7 mouse cellular contexts compared by ENCODE assay signal in the genomic region with DNA sequence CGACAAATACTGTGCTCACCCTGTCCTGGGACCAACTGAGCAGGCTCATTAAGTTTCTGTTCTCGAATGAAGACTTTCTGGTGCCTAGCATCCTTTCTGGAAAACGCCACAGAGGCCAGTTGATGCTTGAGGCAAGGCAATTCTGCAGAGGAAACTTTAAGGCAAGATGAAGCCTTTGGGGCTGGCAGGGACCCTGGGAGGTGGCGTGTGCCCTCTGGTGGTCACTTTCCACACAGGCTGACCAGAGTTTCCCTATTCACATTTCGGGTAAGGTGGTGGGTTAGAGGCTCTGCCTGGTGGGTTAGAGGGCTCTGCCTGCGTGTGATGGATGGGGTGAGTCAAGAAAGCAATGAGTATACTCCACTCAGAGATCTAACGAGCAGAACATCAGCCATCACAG. TPM values are rescaled to one million over a fixed set of nuclear protein-coding genes. Genes with fewer than 3 reads are reported as not detected.
A peak's percentile ranks its signal among the peaks of the same experiment; 100 is the strongest.
DNase-seq lines count a peak whose midpoint lies in the region; ATAC-seq and TF ChIP-seq lines count a peak whose summit lies in the region.

No protein-coding gene starts in this region.

- intact Hi-C loops in heart, postnatal 10 days (cut with DNase I), result loop anchor here (2.0 kb wide), 1 partner anchor 783 kb away; no protein-coding TSS in a partner anchor

- no peak overlapping the region for H3K27ac ChIP-seq in ES-E14 (ENCODE audit: insufficient read depth, low read depth, low read length, poor library complexity, severe bottlenecking)
- H3K27ac ChIP-seq in liver, embryonic 11.5 days (ENCODE audit: low read depth, low read length), result no peak overlapping the region

- H3K4me2 ChIP-seq in liver, embryonic 11.5 days, result no peak overlapping the region

- no peaks in the 10 kb centered on the region for H3K9me3 ChIP-seq in ES-E14 (ENCODE audit: control insufficient read depth, insufficient read depth, low read depth, low read length)
- H3K9me3 ChIP-seq in liver, embryonic 11.5 days (ENCODE audit: control insufficient read depth, low read length), result no peaks in the 10 kb centered on the region

- H3K27me3 ChIP-seq in liver, embryonic 11.5 days (replicated peaks; ENCODE audit: control insufficient read depth, insufficient read depth, low read length), result no peaks in the 10 kb centered on the region

- H3K4me1 ChIP-seq in ES-E14 (ENCODE audit: control insufficient read depth in 2 of 2, insufficient read depth in 2 of 2, low read length in 2 of 2, poor library complexity in 1 of 2), result peaks cover 0 to 4% of the 10 kb centered on the region in 2 experiments; a peak in 1 of 4 replicates
- peaks cover 5% of the 10 kb centered on the region for H3K4me1 ChIP-seq in liver, embryonic 11.5 days (replicated peaks; ENCODE audit: control insufficient read depth, insufficient read depth, low read length)

- no peaks in the 10 kb centered on the region for H3K36me3 ChIP-seq in ES-E14 (ENCODE audit: control insufficient read depth, insufficient read depth, low read length, poor library complexity, severe bottlenecking)
- no peaks in the 10 kb centered on the region for H3K36me3 ChIP-seq in liver, embryonic 11.5 days (ENCODE audit: control insufficient read depth, insufficient read depth, low read length)

- no peak overlapping the region for H3K4me3 ChIP-seq in ES-E14 (ENCODE audit: insufficient read depth in 1 of 2, low read depth in 1 of 2, low read length in 2 of 2, poor library complexity in 1 of 2, severe bottlenecking in 1 of 2)
- H3K4me3 ChIP-seq in liver, embryonic 11.5 days (ENCODE audit: low read depth, low read length), result no peak overlapping the region

- H3K9ac ChIP-seq in ES-E14 (ENCODE audit: insufficient read depth, low read depth, low read length, poor library complexity, severe bottlenecking), result no peak overlapping the region
- no peak overlapping the region for H3K9ac ChIP-seq in liver, embryonic 11.5 days (ENCODE audit: low read depth, low read length)

- WGBS in liver, embryonic 11.5 days, result 21% methylated on average over 7 of the region's 7 CpGs

- peak; percentile 54 to 71 for DNase-seq in layer of hippocampus, postnatal 10 days (ENCODE audit: low spot score in 2 of 2)
- DNase-seq in layer of hippocampus, adult 9-10 months (ENCODE audit: low spot score), result no peak
- DNase-seq in ES-E14 (ENCODE audit: low read depth, low spot score), result no peak
- DNase-seq in cerebellum, postnatal 25 days, result peak; percentile 65 to 77
- peak; percentile 66 to 81 for DNase-seq in heart, postnatal 10 days
- peak; percentile 62 for DNase-seq in liver, embryonic 11.5 days (ENCODE audit: low spot score)
- DNase-seq in retina, postnatal 1 day, result peak; percentile 80

- 0 out of 2 replicates have a peak, but pooled peaks have one; percentile 37 for ATAC-seq in liver, embryonic 11.5 days (replicated peaks; ENCODE audit: low FRiP score)

- in situ Hi-C loops in ES-E14 (cut with MboI; ENCODE audit: low sequenced_read_pairs in 2 of 2, unreplicated experiment in 2 of 2), result loop anchor here (5.0 to 25.0 kb wide), 3 partner anchors 529 to 784 kb away; no protein-coding TSS in a partner anchor

TF ChIP-seq in ES-E14, 5 proteins besides CTCF, POLR2A, EP300 and RAD21:
- no peak for TF ChIP-seq MAFK (IDR thresholded peaks at IDR 0.05; ENCODE audit: insufficient read depth, low read depth, low read length)
- TF ChIP-seq ZC3H11A (IDR thresholded peaks at IDR 0.05; ENCODE audit: borderline replicate concordance, low read depth, low read length), result peak; percentile 71; the same call in 1 of the 2 replicates

RNA-seq across cellular contexts. Expression of a gene that starts 28.7 kb away (rescaled TPM):
- total RNA-seq in layer of hippocampus, postnatal 10 days (2021), result 10 to 100 TPM; 46.9 to 54.7 TPM
- 19.4 and 19.8 TPM in 2 replicates for total RNA-seq in ES-E14 (2012; rRNA removed)
- total RNA-seq in heart, postnatal 10 days (2021), result 100 to 1,000 TPM; 126 to 152 TPM
- polyA plus RNA-seq in liver, embryonic 11.5 days (2014; fragmentation: Nextera tagmentation; extraction: Ambion mirVana), result 69.6 and 72.7 TPM in 2 replicates

Comparison
In these comparisons a context has a peak if more than half of its experiments do, and no peak if none do; other contexts are left out.
1. DNase-seq: peak in layer of hippocampus, postnatal 10 days (2 of 2), cerebellum, postnatal 25 days (2 of 2), heart, postnatal 10 days (2 of 2), liver, embryonic 11.5 days (single experiment) and retina, postnatal 1 day (single experiment); none in layer of hippocampus, adult 9-10 months (single experiment) and ES-E14 (single experiment).